Mouse (Mus musculus) 3134 (cell line): ENCODE data around the gene Mfsd12.

Experiments
- DNase-seq: peaks from one replicate; pipeline ENCODE4 v3.0.0-alpha.2; 2011; ENCODE audit warnings: low spot score; ENCODE audit not compliant: insufficient read length; ENCODE audit errors: extremely low read depth

The Mfsd12 gene

DNA sequence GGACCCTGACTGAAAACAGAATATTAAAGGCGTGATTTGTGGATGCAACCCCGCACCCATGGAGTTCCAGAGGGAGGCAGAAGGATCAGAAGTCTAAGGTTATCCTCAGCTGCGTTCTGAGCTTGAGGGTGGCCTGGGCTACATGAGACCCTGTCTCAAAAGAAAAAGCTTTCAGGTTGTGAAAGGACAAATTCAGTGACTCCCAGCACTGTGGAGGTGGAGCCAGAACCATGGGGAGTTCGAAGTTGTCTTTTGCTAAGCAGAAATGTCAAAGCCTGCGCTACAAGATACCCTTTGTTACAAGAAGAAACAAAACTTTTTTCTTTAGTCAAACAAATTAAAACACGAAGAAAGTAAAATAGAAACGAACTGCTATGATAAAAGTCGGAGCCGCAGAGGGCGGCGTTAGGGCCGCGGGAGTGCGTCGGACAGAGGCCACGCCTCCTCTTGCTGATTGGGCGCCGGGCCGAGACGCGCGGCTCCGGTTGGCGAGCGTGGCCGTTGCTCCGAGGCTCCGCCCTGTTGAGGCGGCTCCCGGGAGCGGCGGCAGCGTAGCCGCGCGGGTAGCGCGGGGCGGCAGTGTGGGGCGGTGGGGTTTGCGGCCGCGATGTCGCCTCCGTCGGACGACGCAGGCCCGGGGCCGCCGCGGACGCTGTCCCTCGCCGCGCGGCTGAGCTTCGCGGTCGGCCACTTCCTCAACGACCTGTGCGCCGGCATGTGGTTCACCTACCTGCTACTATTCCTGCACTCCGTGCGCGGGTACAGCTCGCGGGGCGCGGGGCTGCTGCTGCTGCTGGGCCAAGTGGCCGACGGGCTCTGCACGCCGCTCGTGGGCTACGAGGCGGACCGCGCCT is at the start of gene Mfsd12:
Mfsd12 (plus strand) TSS at position 501 of the 854 bp plus-strand sequence.
- DNase-seq = peak; percentile 87

- DNase-seq = no peak
Measured at GRCm38 (mm10) chr10:81309571-81309970, 47.7 kb upstream of the Mfsd12 start.

GRCm38 (mm10) chr10:81313581-81313980 is 43.7 kb upstream of the Mfsd12 start:
- no peak for DNase-seq

DNA sequence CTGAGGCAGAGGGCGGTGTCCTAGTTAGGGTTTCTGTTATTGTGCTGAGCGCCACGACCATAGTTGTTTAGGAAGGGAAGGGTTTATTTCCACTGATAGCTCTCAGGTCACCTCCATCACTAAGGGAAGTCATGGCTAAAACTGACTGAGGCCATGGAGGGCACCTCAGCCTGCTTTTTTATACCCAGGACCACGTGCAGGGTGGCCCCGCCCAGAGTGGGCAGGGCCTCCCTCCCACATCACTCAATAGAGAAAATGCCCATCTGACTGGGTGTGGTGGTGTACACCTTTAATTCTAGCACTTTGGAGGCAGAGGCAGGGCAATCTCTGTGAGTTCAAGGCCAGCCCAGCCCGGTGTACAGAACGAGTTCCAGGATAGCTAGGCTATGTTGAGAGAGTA is 43.1 kb upstream of the Mfsd12 start:
- no peak for DNase-seq

DNA sequence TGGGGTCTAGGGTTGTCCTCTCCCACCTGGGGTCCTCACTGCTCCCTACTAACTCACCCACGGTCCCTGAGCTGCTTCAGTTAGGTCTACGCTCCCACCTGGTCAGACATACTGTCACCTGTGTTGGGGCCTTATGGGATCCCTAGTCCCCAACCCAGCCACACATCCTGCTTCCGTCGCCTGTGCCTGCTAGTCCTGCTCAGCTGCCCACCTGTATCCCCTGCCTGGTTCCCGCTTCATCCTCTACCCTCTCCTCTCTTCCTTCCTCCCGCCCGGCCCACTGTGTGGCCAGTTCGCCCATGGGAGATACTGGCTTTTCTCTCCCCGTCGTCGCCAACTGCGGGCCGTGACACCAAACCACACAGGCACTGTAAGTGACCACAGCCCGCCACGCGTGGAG is 41.7 kb upstream of the Mfsd12 start:
- no peak for DNase-seq

GRCm38 (mm10) chr10:81316338-81317060 is 40.8 kb upstream of the Mfsd12 start:
- no peak for DNase-seq

DNA sequence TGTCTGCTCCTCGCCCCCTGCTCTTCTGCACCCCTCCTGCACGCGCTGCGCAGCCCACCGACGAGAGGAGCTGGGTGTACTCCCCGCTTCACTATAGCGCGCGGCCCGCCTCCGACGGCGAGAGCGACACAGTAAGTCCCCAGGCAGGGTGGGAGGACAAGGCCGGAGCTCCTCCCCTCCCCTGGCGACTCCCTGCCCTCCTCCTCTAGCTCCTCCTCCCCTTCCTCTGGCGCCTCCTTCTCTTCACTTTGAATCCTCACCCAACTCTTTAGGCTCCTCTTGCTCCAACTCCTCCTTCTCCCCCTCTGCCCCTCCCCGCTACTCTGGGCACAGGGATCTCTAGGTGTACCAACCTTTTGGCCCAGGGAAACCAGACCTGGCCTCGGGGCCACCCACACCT is 40.0 kb upstream of the Mfsd12 start:
- no peak for DNase-seq

GRCm38 (mm10) chr10:81318589-81319329 is 38.5 kb upstream of the Mfsd12 start:
- no peak for DNase-seq

- no peak for DNase-seq
Measured at GRCm38 (mm10) chr10:81319330-81319699, 38.0 kb upstream of the Mfsd12 start.

DNA sequence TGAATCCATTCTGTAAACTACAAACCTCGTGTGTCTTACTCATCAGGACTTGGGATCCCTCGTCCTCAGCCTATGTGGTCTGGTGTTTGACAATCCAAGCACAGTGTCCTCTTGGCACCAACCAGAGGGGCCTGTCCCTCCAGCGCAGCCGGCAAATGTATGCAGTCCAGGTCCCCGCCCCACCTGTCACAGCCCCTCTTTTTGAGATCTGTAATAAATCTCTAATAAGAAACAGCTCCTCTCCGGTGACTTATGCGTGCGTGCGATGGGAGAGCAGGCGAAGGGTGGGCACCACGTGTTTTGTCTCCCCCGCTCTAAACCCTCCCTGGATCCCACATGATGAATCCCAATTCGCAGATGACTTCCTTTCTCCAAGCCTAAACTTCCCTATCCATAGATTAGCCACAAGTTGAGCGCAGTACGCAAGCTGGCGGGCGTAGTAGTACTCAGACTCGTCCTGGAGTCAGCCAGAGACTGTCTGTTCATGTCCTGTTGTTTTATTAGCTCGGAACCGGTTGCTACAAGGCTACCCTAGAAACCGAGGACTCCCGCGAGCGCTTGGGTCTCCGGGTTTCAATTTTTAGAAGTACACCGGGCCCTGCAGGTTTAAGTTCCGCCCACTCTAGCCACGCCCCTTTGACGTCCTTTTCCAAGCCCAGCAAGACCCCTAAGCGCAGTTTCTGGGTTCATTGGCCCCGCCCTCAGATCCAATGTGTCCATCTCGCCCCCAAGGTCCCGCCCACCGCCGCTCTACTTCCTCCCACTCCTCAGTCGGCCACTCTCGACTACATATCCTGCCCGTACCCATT is 37.3 kb upstream of the Mfsd12 start:
- DNase-seq = no peak

GRCm38 (mm10) chr10:81320550-81321347 is 36.5 kb upstream of the Mfsd12 start, which contains the start of gene Cactin:
Cactin (plus strand) TSS chr10:81321103.
- peak; percentile 99 for DNase-seq

GRCm38 (mm10) chr10:81321436-81321835 is 35.9 kb upstream of the Mfsd12 start:
- DNase-seq = no peak

- DNase-seq = no peak
Measured at GRCm38 (mm10) chr10:81322444-81322843, 34.8 kb upstream of the Mfsd12 start.

DNA sequence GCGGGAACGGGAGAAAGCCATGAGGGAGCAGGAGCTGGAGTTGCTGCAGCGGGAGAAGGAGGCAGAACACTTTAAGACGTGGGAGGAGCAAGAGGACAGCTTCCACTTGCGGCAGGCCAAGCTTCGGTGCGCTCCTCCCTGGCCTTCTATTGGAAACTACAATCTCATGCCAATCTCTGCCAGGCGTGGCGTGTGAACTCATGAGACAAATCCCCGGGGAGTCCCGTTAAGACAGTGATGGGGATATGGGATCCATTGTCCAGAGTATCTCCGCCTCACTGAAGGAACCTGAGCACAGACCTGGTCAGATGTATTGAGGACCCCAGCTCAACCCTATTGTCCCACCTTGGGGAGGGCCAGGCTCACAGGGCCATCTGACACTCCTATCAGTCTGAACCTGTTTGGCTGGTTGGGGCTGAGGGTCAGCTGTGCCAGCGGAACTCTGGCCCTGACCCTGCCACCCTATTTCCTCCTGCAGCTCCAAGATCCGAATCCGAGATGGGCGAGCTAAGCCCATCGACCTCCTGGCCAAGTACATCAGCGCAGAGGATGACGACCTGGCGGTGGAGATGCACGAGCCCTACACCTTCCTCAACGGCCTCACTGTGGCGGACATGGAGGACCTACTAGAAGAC is 34.0 kb upstream of the Mfsd12 start:
- DNase-seq = no peak

- DNase-seq = no peak
Measured at GRCm38 (mm10) chr10:81323791-81324530, 33.3 kb upstream of the Mfsd12 start.

DNA sequence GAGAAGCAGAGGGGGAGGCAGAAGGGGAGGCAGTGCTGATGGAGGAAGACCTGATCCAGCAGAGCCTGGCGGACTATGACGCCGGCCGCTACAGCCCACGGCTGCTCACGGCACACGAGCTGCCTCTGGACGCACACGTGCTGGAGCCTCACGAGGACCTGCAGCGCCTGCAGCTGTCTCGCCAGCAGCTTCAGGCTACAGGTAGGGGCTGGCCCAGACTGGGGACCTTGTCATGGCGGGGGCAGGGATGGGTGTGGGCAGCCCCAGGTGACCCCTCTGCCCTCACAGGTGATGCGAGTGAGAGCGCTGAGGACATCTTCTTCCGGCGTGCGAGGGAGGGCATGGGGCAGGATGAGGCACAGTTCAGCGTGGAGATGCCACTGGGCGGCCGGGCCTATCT is 32.1 kb upstream of the Mfsd12 start:
- DNase-seq = no peak

DNA sequence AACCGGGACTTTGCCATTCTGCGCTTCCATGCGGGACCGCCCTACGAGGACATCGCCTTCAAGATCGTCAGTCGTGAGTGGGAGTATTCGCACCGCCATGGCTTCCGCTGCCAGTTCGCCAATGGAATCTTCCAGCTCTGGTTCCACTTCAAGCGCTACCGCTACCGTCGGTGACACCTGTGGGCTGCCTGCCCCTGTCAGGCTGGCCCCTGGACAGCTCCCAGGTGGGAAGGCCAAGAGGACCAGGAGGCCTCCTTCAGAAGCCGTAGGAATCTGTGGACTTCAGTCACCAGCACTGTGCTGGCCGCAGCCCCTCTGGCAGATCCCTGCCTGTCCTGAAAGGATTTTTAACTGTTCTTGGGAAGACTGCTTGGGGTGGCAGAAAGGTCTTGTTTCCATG is 31.5 kb upstream of the Mfsd12 start:
- DNase-seq = no peak

GRCm38 (mm10) chr10:81326858-81327257 is 30.4 kb upstream of the Mfsd12 start:
- DNase-seq = no peak
